Mouse (Mus musculus): ENCODE results near the gene Relt.
A peak's percentile ranks its signal among the peaks of the same experiment; 100 is the strongest.
"Not testable (repeated sequence)": the region's sequence is repeated elsewhere in the genome, so short reads cannot be mapped to it uniquely, and the experiment has no call there.

Relt gene

DNA sequence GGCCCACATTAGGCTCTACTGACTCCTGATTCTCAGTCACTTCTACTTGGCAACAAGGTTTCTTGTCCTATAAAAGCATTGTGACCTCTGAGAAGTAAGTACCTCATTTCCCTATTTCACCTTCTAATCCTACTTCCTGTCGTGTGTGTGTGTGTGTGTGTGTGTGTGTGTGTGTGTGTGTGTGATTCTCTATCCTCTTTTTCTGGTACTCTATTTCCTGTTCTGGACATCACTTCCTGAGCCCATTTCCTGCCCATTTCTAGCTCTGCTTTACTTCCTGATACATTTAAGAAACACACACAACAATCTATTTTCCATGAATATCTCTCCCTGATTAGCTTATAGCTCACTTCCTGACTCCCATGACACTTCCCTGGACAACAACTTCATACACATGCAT lies 12.6 kb upstream of the Relt start:
- no peak for DNase-seq (ENCODE audit: low spot score)

DNA sequence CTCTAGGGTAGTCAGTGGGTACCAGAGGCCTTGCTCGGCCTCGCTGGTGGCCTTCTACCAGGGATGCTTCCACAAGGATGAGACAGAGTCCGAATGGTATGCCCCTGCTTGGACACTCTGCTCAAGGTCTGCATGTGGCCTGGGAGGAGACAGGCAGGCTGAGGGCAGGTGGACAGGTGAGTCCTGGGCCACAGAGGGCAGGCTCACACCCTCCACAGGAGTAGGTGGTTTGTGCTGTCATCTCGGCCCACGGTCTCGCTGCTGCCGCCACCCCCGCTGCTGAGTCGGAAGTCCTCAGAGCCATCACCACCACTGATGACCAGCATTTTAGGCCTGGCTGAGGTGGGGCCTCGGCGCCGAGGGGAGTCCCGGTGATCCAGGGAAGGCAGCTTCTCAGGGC lies 10.0 kb upstream of the Relt start:
- no peak for DNase-seq (ENCODE audit: low spot score)

DNA sequence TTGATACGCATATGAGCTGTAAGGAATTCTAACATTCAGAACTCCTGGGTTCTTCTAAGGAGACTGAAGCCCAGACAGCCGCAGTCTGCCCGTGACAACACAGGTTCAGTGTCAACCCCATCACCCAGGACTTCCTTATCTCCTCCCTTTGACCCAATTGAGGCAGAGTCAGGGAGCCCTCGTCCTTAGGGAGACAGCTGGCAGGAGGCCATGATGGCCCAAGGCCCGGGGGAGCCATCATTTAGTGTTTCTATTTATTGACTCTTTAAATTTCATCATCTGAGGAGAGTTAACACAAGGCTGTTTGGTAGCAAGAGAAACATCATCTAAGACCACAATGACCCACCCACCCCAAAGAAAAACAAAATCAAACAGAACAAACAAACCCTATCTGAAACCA lies 8.6 kb upstream of the Relt start:
- no peak for DNase-seq (ENCODE audit: low spot score)

DNA sequence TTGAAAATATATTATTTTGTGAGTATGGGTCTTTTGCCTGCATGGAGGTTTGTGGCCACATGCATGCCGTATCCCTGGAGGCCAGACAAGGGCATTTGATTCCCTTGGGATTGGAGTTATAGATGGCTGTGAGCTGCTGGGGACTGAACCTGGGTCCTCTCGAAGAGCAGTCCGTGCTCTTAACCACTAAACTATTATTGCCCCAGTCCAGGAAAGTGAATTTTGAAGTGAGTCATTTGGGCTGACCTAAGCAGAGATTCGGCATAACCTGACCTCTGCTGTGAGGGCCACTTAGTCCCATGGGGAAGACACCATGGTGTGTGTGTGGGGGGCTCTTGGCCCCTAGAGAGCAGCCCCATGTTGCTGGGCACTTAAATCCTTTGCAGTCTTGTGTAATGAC lies 8.1 kb upstream of the Relt start:
- DNase-seq (ENCODE audit: low spot score) = no peak

DNA sequence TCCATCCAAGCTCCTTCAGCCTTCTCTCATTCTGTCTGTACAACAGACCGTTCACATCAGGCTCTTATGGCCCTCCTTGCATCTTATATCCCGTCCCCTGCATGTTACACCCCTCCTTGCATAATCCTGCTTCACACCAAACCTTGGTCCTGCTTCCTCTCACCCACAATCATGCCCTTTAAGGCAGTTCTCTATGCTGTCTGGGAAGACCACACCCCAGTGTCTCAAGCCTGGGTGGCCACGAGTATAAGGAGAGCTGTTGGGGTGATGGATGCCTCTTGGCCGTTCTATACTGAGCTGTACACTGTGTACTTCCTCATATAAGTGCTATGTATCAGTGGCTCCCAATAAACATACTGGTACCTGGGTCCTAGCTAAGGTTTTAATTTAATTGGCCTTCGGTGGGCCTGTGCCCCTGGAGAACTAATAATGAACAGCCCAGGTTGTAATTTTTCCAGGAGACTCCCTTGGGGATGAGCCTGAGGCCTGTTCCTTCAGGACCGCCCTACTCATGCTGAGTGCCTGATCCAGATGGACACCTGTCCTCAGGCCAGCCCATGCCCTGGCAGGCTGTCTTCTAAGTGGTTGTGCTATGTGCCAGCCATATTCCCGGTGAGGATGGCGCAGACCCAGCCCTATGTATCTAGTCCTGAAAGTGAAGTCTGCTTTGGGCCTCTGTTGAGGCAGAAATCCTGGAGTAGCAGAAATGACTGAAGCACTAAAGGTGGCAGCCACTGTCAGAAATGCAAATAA lies 6.8 kb upstream of the Relt start:
- DNase-seq (ENCODE audit: low spot score) = no peak

DNA sequence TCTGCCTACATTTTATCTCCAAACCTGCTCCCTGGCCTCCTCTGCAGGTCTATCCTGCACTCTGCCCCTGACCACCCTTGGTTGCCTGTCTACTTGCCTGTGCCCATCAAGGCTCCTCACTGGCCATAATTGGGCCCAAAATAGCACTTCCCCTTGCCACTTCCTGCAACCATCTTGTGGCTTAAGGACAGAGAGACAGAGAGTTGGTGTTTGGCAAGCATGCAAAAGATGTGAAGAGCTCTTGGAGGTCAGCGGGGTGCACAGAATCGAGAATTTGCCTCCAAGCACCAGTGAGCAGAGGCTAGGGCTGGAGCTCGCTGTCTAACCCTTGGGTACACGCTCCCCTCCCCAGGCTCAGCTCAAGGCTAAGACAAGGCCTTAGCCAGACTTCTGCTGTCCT lies 5.3 kb upstream of the Relt start:
- no peak for DNase-seq (ENCODE audit: low spot score)

DNA sequence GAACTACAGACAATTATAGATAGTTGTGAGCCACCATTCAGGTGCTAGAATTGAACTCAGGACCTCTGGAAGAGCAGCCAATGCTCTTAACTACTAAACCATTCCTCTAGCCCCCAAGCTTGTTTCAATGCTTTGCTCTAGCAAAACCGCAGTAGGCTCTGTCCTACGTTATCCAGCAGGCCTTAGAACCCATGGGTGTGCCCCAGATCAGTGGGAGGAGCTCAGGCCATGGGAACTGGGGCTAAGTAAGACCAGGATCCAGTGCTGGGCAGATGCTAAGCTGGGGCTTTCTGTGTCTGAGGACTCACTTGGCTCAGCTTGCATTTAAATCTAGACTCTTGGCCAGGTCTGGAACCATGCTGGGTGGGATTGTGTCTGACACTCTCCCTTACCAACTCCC lies 4.3 kb upstream of the Relt start:
- no peak for DNase-seq (ENCODE audit: low spot score)

DNA sequence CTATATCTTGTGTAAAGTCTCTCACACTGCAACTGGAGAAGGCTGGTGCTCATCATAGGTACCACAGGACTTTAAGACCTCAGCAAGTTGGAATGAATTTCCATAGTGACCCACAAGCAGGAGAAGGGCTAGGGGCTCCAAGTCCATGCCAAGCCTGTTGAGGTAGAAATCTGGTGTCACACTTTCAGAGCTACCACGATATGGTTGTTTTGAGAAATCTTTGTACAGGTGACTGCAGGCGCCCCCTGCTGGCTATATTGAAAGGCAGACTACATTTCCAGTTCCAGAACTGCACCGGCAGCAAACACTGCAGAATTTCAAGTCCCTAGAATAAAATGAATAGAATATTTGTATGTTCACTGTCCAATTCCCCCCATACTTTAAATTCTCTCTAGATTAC lies 3.4 kb upstream of the Relt start:
- DNase-seq (ENCODE audit: low spot score) = peak; percentile 78

DNA sequence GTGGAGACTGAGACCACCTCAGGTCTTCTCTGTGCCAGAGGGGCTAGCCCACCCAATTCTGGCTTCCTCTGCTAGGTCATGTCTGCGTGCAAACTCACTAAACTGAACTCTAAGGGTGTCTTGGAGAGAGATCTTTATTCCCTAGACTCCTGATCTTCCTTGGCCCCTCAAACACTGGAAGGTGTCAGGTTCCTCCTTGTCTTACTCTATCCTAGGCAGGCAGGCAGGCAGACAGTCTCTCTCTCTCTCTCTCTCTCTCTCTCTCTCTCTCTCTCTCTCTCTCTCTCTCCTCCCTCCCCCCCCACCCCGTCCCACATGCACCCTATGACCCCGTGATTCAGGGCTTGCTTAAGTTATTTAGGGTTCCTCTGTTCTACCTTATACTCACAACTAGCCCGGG lies 893 bp downstream of the Relt start:
- DNase-seq (ENCODE audit: low spot score) = no peak

DNA sequence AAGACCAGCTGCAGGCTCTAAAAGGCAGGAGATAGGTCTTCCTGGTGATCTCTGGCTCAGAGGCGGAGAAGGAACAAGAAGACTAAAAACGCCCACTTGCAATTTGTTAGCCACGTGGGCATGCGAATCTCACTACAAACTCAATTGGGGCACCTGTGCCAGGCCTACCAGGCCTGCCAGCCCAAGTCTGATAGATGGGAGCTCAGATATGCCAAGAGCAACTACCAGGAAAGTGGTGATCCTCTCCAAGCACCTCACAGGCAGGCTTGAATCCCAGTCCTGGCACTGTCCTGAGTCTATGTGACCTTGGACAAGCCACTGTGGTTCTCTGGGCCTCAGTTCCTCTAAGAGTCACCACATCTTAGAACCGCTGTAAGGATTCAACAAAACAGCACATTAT lies 2.0 kb downstream of the Relt start:
- DNase-seq (ENCODE audit: low spot score) = no peak

DNA sequence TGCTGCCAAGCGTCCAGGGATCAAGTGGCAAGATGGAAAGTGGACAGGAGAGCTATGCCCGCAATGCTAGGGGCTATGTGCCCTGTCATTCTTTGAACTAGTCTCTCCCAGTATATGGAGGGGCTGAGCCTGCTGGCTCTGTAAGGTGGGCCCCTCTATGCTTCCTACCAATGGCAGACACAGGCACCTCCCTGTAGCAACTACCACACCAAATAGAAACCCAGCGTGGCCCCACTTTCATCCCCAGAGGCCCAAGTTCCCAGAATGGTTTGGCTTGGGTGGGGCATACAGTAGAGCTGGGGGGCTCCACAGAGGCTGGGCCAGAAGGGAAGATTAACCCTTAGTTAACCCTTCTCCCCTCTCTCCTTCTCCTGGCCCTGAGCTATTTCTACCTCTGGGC lies 2.8 kb downstream of the Relt start:
- DNase-seq (ENCODE audit: low spot score) = no peak

DNA sequence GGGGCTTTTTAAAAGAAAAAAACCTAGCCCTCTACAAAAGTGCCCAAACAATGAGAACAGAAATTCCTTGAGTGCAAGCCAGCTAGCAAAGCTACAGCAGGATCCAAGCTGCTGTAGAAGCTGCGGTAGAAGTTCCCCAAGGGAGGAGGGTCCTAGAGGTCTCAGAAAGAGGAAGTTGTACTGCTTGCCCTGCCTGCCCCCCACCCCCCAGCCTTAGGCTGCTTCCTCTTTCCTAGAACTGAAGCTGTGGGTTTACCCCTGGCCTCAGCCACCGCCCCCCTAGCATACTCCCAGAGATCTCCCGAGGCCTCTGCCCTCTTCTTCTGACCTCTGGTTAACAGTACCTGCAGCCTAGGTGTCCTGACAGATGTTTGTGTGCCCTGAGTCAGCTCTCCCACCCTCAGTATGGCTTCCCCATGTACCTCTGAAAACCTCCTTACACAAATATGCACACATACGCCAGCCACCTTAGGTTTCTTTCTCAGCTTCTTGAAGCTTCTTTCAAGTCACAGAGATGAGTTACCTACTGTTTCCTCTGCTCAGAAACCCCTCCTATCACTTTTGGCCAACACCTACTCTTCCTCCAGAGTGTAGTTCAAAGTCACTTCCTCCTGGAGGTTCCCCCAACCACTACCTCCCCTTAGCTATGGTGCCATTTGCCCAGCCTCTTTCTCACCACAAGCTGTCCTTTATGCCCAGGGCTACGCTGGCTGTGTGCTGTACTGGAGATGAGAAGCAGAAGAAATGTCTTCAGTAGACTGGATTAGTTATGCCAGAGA lies 7.3 kb downstream of the Relt start:
- no peak for DNase-seq (ENCODE audit: low spot score)

DNA sequence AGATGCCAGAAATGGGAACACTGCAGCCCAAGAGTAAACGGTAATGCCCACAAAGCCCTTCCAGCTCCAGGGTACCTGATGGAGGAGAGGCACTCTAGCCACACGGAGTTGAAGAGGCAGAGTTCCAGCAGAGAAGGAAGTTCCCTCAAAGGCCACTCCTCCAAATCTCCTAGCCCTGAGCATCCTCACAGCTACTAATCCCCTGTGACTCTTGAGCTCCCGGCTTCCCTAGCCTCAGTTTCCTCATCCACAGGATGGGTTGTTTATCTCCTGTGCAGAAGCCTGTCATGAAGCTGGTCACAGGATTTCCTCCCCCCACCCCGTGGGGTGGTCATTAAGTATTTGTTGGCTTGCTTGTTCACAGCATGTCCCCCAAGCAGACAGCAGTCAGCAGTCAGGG lies 7.9 kb downstream of the Relt start:
- no peak for DNase-seq (ENCODE audit: low spot score)

DNA sequence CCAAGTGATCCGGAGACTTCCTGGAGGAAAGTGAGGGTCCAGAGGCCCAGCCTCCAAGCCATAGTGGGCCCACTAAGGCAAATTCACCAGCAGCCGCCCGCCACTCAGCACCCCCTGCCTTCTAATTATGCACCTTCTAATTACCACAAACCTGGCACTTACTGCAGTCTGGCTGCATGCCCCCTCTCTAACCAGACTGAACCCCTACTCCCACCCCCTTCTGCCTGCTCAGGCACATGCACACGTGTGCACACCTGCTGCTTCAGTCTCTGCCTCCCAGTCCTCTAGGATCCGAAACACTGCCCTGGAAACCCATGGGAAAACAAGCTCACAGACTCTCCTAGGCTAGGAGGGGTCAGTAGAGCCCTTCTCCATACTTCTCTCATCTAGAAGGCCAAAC lies 8.4 kb downstream of the Relt start:
- no peak for DNase-seq (ENCODE audit: low spot score)

DNA sequence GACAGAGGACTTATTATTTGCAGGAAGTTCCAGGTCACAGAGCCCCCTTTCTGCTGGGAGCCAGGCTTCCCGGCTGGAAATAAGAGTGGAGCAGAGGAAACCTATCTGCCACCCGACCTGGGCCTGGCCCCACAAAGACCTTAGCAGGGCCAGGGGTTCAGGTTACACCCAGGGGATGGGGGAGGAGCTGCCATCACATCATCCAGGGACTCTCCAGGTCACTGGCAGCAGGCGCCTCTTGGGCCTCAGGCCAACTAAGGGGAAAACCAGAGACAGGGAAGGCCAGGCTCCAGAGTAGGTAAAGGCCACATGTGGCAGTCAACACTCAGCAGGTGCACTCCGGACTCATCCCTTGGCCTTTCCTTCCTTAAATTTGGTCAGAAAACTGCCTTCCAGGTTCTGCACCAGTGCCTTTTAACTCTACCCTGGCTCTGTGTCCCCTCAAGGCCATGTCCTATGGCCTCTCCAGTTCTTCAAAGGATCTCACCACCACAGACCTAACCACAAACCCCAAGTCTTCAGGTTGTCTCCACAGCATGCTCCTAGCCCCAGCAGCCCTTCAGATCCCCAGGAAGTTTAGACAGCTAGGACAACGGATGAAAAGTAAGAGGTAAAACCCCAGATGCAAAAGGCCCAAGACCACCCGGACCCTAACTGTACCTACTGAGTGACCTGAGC lies 9.0 kb downstream of the Relt start:
- DNase-seq (ENCODE audit: low spot score) = no peak

DNA sequence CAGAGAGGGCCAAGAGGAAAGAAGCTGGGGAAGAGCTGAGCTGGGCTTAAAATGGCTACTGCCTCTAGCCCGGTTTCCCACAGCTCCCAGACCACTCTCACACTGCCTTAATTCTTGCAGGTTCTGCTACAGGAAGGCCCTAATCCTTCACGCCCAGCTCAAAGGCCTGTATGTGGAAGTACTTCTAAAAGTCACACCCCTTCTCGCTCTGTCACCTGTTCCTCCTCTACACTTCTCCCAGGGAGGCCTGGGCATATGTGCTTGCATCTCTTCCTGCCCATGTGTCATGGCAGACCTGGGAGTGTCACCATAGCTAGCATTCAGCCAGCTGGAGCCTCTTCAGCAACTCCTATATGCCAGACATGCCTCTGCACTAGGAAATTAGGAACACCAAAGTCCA lies 9.8 kb downstream of the Relt start:
- DNase-seq (ENCODE audit: low spot score) = no peak

DNA sequence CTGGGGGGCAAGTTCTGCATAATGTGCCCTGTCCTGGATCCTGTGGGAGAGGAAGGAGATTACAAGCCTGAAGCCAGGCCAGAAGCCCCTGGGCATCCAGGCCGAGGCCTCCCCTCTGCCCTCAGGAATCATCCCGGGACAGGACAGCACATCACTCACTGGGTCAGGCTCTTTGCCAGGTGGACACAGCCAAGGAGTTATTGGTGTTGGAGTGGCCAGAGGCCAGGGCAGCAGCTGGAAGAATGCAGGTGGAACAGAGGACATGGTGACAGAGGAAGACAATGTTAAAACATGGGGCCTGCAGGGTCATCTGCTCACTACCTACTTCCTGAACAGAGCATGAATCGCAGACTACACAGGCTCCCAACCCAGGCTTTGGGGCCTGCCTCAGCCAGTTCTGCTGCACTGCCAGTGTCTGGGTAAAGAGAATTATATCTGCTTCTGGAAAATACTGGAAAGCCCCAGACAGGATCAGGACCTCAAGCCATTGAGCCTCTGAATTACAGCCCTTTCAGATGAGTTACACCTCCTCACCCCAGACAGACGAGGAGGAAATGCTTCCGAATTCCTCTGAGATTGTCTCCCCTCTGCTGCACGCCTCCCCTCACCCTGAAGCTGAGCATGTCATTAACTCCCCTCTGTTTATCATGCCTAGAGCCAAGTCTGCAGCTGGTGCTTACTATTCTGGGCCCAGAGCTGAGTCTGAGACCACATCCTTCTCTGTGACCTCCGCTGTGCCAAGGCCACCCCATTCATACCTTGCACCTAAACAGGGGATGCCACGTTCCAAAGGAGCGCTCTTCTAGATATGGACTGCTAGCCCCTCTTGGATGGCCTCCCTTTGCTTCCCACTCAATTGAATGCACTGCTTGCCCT lies 11.5 kb downstream of the Relt start:
- no peak for DNase-seq (ENCODE audit: low spot score)

DNA sequence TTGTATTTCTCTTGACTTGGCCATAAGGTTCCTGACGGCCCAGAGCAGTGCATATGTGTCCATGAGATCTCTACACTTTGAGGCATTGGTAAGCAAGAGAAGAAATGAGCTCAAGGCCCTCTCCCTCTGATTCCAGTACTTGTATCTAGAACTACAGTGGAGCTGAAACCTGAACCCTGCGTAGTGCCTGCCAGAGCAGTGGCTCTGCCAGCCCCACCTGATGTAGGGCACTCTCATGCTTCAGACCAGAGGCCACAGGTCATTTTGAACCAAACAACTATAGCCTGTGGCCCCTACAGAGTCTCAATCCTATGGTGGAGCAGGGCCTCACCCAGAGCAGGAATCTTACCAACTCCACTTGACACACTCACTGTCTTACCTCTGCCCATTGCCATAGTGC lies 13.7 kb downstream of the Relt start:
- DNase-seq (ENCODE audit: low spot score) = no peak

DNA sequence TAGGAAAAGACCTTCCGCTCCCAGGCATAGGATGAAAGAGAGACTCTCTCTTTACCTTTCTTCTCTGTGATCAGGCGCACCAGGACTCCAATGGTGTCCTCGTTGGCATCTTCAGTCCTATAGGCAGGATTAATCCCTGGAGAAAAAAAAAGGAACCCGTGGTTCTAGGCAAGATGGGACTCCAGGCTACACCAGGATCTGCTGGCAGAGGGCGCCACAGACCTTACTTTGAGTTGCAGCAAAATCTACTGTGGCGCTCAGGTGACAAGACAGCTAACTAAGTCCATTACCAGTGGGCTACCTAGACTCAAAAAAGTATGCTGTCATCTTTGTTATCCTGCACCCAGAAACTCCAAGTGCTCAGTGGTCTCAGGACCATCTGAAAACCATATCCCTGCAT lies 14.5 kb downstream of the Relt start:
- DNase-seq (ENCODE audit: low spot score) = peak; percentile 85

DNA sequence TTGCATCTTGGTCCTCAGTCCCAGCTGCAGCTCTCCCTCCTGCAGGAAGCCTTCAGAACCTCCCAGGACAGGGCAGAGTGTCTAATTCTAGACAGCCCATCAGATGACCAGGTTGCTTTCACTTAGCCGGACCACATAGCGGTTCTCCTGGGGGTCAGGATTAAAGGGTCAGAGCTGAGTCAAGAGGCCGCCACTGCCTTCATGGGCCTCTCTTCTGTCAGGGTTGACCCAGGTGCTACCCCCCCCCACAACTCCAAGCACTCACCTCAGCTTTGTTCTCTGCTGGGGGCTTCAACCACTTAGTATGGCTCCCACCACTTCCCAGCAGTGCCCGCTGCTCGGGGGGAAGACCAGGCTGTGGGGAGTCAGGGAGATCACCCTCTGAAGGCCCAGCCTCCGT lies 16.1 kb downstream of the Relt start:
- DNase-seq (ENCODE audit: low spot score) = no peak

DNA sequence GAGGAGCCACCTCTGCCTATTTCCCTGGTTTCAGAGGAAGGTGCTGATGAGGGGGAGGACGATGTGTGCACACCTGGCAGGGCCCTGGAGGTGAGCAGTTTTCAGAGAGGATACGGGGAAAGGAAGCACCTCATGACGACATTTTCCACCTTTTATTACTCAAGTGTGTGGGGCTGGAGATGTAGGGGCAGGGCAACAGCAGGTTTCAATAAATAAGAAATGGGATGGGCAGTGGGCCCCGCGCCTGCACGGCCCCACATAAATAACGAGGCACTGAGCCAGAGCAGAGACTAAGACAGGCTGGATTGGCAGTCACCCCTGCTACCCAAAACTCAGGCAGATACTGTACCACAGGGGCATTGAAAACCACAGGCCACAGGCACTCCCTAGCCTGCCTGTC lies 17.2 kb downstream of the Relt start:
- not testable (repeated sequence) for DNase-seq (ENCODE audit: low spot score)

DNA sequence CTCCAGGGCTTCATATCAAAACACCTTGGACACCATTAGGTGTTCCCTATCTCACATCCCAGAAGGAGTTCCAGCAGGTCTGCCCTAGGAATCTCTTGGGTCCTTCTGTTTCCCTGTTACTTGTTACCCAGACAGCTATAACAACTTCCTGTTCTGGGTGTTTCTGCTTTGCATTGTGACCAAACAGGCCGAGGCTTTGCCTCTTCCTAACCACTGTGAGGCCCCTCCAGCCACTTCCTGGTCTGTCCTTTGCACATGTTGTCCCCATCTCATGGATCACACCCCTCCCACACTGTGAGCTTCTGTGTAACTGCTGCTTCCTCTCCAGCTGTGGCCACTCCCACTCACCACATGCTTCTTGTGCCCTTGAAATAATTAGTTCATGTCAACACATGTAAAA lies 17.8 kb downstream of the Relt start:
- DNase-seq (ENCODE audit: low spot score) = no peak

All from testis, postnatal 10 days (tissue).